Mouse (Mus musculus) embryo, embryonic 9.5 days (tissue): ENCODE data around the gene Cisd1.
A peak's percentile ranks its signal among the peaks of the same experiment; 100 is the strongest.
"Not testable (repeated sequence)": the region's sequence is repeated elsewhere in the genome, so short reads cannot be mapped to it uniquely, and the experiment has no call there.

Experiments
- DNase-seq: peaks from one replicate; pipeline ENCODE4 v3.0.0-alpha.2; 2017; ENCODE audit errors: extremely low spot score

The Cisd1 gene

GRCm38 (mm10) chr10:71344579-71345143, at the start of gene Cisd1:
Gene Cisd1 (minus strand): TSS chr10:71344954.
- peak; percentile 94 for DNase-seq

GRCm38 (mm10) chr10:71389311-71389710, 44.6 kb upstream of the Cisd1 start:
- DNase-seq: no peak

- DNase-seq: no peak
Measured at GRCm38 (mm10) chr10:71384159-71385044, 39.6 kb upstream of the Cisd1 start.

GRCm38 (mm10) chr10:71383552-71383924, 38.8 kb upstream of the Cisd1 start:
- DNase-seq: not testable (repeated sequence)

- no peak for DNase-seq
Measured at GRCm38 (mm10) chr10:71382858-71383551, 38.3 kb upstream of the Cisd1 start.

GRCm38 (mm10) chr10:71382109-71382508, 37.4 kb upstream of the Cisd1 start:
- DNase-seq: no peak

- no peak for DNase-seq
Measured at GRCm38 (mm10) chr10:71381471-71382033, 36.8 kb upstream of the Cisd1 start.

GRCm38 (mm10) chr10:71380406-71380805, 35.7 kb upstream of the Cisd1 start:
- DNase-seq: no peak

- DNase-seq: no peak
Measured at GRCm38 (mm10) chr10:71376014-71376413, 31.3 kb upstream of the Cisd1 start.

GRCm38 (mm10) chr10:71373706-71374105, 29.0 kb upstream of the Cisd1 start:
- no peak for DNase-seq

GRCm38 (mm10) chr10:71371881-71372280, 27.1 kb upstream of the Cisd1 start:
- no peak for DNase-seq

GRCm38 (mm10) chr10:71369466-71369865, 24.7 kb upstream of the Cisd1 start:
- no peak for DNase-seq

GRCm38 (mm10) chr10:71368128-71368940, 23.6 kb upstream of the Cisd1 start:
- no peak for DNase-seq

GRCm38 (mm10) chr10:71363858-71364257, 19.1 kb upstream of the Cisd1 start:
- DNase-seq: no peak

GRCm38 (mm10) chr10:71363440-71363839, 18.7 kb upstream of the Cisd1 start:
- no peak for DNase-seq

GRCm38 (mm10) chr10:71361836-71362562, 17.2 kb upstream of the Cisd1 start:
- DNase-seq: no peak

- DNase-seq: no peak
Measured at GRCm38 (mm10) chr10:71361044-71361443, 16.3 kb upstream of the Cisd1 start.

GRCm38 (mm10) chr10:71354947-71355346, 10.2 kb upstream of the Cisd1 start:
- no peak for DNase-seq

- no peak for DNase-seq
Measured at GRCm38 (mm10) chr10:71353850-71354249, 9.1 kb upstream of the Cisd1 start.

- no peak for DNase-seq
Measured at GRCm38 (mm10) chr10:71351301-71351700, 6.5 kb upstream of the Cisd1 start.

- DNase-seq: no peak
Measured at GRCm38 (mm10) chr10:71349290-71349689, 4.5 kb upstream of the Cisd1 start.
